Mouse (Mus musculus): ENCODE results near the gene Vtcn1. TPM values are rescaled to one million over a fixed set of nuclear protein-coding genes. Genes with fewer than 3 reads are reported as not detected.

Vtcn1 gene
- not detected in 2 replicates for polyA plus RNA-seq (2015; fragmentation: Nextera tagmentation; extraction: Ambion mirVana)

GRCm38 (mm10) chr3:100825225-100825965, at the start of gene Vtcn1:
Gene Vtcn1, plus strand, starts transcription at chr3:100825459.
- Histone ChIP-seq H3K36me3 (no peaks in the 10 kb centered on the region), H3K27ac (no peak within 1 kb of the TSS), H3K9ac (replicated peaks) (no peak within 1 kb of the TSS), H3K4me2 (replicated peaks) (no peak within 1 kb of the TSS), H3K4me1 (replicated peaks) (no peaks in the 10 kb centered on the region), H3K9me3 (no peaks in the 10 kb centered on the region), H3K4me3 (replicated peaks) (no peak within 1 kb of the TSS), H3K27me3 (no peaks in the 10 kb centered on the region)
- no peak for ATAC-seq
- 60% methylated on average over 6 of the region's 6 CpGs for WGBS

- ATAC-seq, result no peak
- Histone ChIP-seq H3K9me3 (no peaks in the 10 kb centered on the region), H3K4me3 (replicated peaks) (no peak overlapping the region), H3K4me2 (replicated peaks) (no peak overlapping the region), H3K9ac (replicated peaks) (no peak overlapping the region), H3K4me1 (replicated peaks) (0 out of 2 replicates have a peak, but pooled peaks cover 4% of the 10 kb centered on the region), H3K27me3 (no peaks in the 10 kb centered on the region), H3K36me3 (no peaks in the 10 kb centered on the region), H3K27ac (no peak overlapping the region)
- WGBS, result 74% methylated on average over 6 of the region's 6 CpGs
Observed at GRCm38 (mm10) chr3:100776967-100777366, 48.3 kb upstream of the Vtcn1 start.

GRCm38 (mm10) chr3:100777568-100777967, 47.7 kb upstream of the Vtcn1 start:
- no peaks in the 10 kb centered on the region for H3K9me3 ChIP-seq
- no peaks in the 10 kb centered on the region for H3K27me3 ChIP-seq
- H3K4me3 ChIP-seq (replicated peaks), result no peak overlapping the region
- 22% methylated on average over 4 of the region's 4 CpGs for WGBS
- 0 out of 2 replicates have a peak, but pooled peaks cover 4% of the 10 kb centered on the region for H3K4me1 ChIP-seq (replicated peaks)
- H3K4me2 ChIP-seq (replicated peaks), result no peak overlapping the region
- no peaks in the 10 kb centered on the region for H3K36me3 ChIP-seq
- H3K9ac ChIP-seq (replicated peaks), result no peak overlapping the region
- no peak overlapping the region for H3K27ac ChIP-seq
- ATAC-seq, result no peak

GRCm38 (mm10) chr3:100786076-100786475, 39.2 kb upstream of the Vtcn1 start:
- H3K4me2 ChIP-seq (replicated peaks), result no peak overlapping the region
- no peaks in the 10 kb centered on the region for H3K4me1 ChIP-seq (replicated peaks)
- H3K9ac ChIP-seq (replicated peaks), result no peak overlapping the region
- no peaks in the 10 kb centered on the region for H3K27me3 ChIP-seq
- ATAC-seq, result no peak
- H3K9me3 ChIP-seq, result no peaks in the 10 kb centered on the region
- no peak overlapping the region for H3K4me3 ChIP-seq (replicated peaks)
- no peak overlapping the region for H3K27ac ChIP-seq
- H3K36me3 ChIP-seq, result no peaks in the 10 kb centered on the region
- 82% methylated on average over 2 of the region's 2 CpGs for WGBS

- H3K36me3 ChIP-seq, result no peaks in the 10 kb centered on the region
- no peaks in the 10 kb centered on the region for H3K9me3 ChIP-seq
- 92% methylated on average over 3 of the region's 3 CpGs for WGBS
- no peak overlapping the region for H3K4me3 ChIP-seq (replicated peaks)
- H3K9ac ChIP-seq (replicated peaks), result no peak overlapping the region
- H3K27me3 ChIP-seq, result no peaks in the 10 kb centered on the region
- no peak overlapping the region for H3K27ac ChIP-seq
- H3K4me1 ChIP-seq (replicated peaks), result no peaks in the 10 kb centered on the region
- no peak for ATAC-seq
- H3K4me2 ChIP-seq (replicated peaks), result no peak overlapping the region
Observed at GRCm38 (mm10) chr3:100791670-100792069, 33.6 kb upstream of the Vtcn1 start.

- ATAC-seq, result no peak
- no peak overlapping the region for H3K4me3 ChIP-seq (replicated peaks)
- H3K9ac ChIP-seq (replicated peaks), result no peak overlapping the region
- H3K27ac ChIP-seq, result no peak overlapping the region
- H3K4me2 ChIP-seq (replicated peaks), result no peak overlapping the region
- H3K27me3 ChIP-seq, result no peaks in the 10 kb centered on the region
- no peaks in the 10 kb centered on the region for H3K9me3 ChIP-seq
- no peaks in the 10 kb centered on the region for H3K36me3 ChIP-seq
- H3K4me1 ChIP-seq (replicated peaks), result no peaks in the 10 kb centered on the region
- WGBS, result 81% methylated on average over 2 of the region's 2 CpGs
Observed at GRCm38 (mm10) chr3:100793345-100793744, 31.9 kb upstream of the Vtcn1 start.

GRCm38 (mm10) chr3:100796571-100796970, 28.7 kb upstream of the Vtcn1 start:
- Histone ChIP-seq H3K27ac (no peak overlapping the region), H3K9me3 (no peaks in the 10 kb centered on the region), H3K4me1 (replicated peaks) (no peaks in the 10 kb centered on the region), H3K36me3 (no peaks in the 10 kb centered on the region), H3K4me2 (replicated peaks) (no peak overlapping the region), H3K4me3 (replicated peaks) (no peak overlapping the region), H3K27me3 (no peaks in the 10 kb centered on the region), H3K9ac (replicated peaks) (no peak overlapping the region)
- ATAC-seq, result no peak
- 78% methylated on average over 4 of the region's 4 CpGs for WGBS

GRCm38 (mm10) chr3:100797166-100798145, 27.8 kb upstream of the Vtcn1 start:
- Histone ChIP-seq H3K27ac (no peak overlapping the region), H3K36me3 (no peaks in the 10 kb centered on the region), H3K9me3 (no peaks in the 10 kb centered on the region), H3K4me2 (replicated peaks) (no peak overlapping the region), H3K9ac (replicated peaks) (no peak overlapping the region), H3K4me3 (replicated peaks) (no peak overlapping the region), H3K27me3 (no peaks in the 10 kb centered on the region), H3K4me1 (replicated peaks) (no peaks in the 10 kb centered on the region)
- no peak for ATAC-seq
- 82% methylated on average over 6 of the region's 6 CpGs for WGBS

GRCm38 (mm10) chr3:100798872-100799422, 26.3 kb upstream of the Vtcn1 start:
- no peaks in the 10 kb centered on the region for H3K36me3 ChIP-seq
- WGBS, result 95% methylated on average over 3 of the region's 3 CpGs

GRCm38 (mm10) chr3:100804975-100805374, 20.3 kb upstream of the Vtcn1 start:
- no peak for ATAC-seq
- H3K4me1 ChIP-seq (replicated peaks), result no peaks in the 10 kb centered on the region
- no peak overlapping the region for H3K9ac ChIP-seq (replicated peaks)
- no peak overlapping the region for H3K4me2 ChIP-seq (replicated peaks)
- H3K9me3 ChIP-seq, result no peaks in the 10 kb centered on the region
- WGBS, result 93% methylated on average over 1 of the region's 1 CpGs
- H3K27ac ChIP-seq, result no peak overlapping the region
- H3K4me3 ChIP-seq (replicated peaks), result no peak overlapping the region
- no peaks in the 10 kb centered on the region for H3K36me3 ChIP-seq
- H3K27me3 ChIP-seq, result no peaks in the 10 kb centered on the region

More at GRCm38 (mm10) chr3:100798872-100799422, 26.3 kb upstream of the Vtcn1 start:
- no peaks in the 10 kb centered on the region for H3K9me3 ChIP-seq
- ATAC-seq, result no peak
- no peak overlapping the region for H3K27ac ChIP-seq
- H3K4me3 ChIP-seq (replicated peaks), result no peak overlapping the region
- no peak overlapping the region for H3K4me2 ChIP-seq (replicated peaks)
- H3K4me1 ChIP-seq (replicated peaks), result no peaks in the 10 kb centered on the region
- no peak overlapping the region for H3K9ac ChIP-seq (replicated peaks)
- no peaks in the 10 kb centered on the region for H3K27me3 ChIP-seq

GRCm38 (mm10) chr3:100805925-100806324, 19.3 kb upstream of the Vtcn1 start:
- Histone ChIP-seq H3K27me3 (no peaks in the 10 kb centered on the region), H3K4me3 (replicated peaks) (no peak overlapping the region), H3K27ac (no peak overlapping the region), H3K4me1 (replicated peaks) (no peaks in the 10 kb centered on the region), H3K9me3 (no peaks in the 10 kb centered on the region), H3K36me3 (no peaks in the 10 kb centered on the region), H3K9ac (replicated peaks) (no peak overlapping the region), H3K4me2 (replicated peaks) (no peak overlapping the region)
- no peak for ATAC-seq
- WGBS, result 79% methylated on average over 6 of the region's 6 CpGs

GRCm38 (mm10) chr3:100810461-100810860, 14.8 kb upstream of the Vtcn1 start:
- Histone ChIP-seq H3K36me3 (no peaks in the 10 kb centered on the region), H3K4me1 (replicated peaks) (no peaks in the 10 kb centered on the region), H3K4me2 (replicated peaks) (no peak overlapping the region), H3K9me3 (no peaks in the 10 kb centered on the region), H3K27ac (no peak overlapping the region), H3K27me3 (no peaks in the 10 kb centered on the region), H3K4me3 (replicated peaks) (no peak overlapping the region), H3K9ac (replicated peaks) (no peak overlapping the region)
- no peak for ATAC-seq
- 84% methylated on average over 2 of the region's 2 CpGs for WGBS

All from midbrain, embryonic 13.5 days (tissue).